Mouse (Mus musculus) neural tube, embryonic 11.5 days (tissue): ENCODE data around the gene Adamtsl4. TPM values are rescaled to one million over a fixed set of nuclear protein-coding genes. Genes with fewer than 3 reads are reported as not detected.

Source experiments
- ATAC-seq: fragments of 200-750 bp; cut with Nextera tagmentation; 2 replicates; pipeline ENCODE4 v1.8.0; 2017; ENCODE audit warnings: moderate number of reproducible peaks, mild to moderate bottlenecking, moderate TSS enrichment, moderate library complexity; ENCODE audit not compliant: insufficient read depth, low FRiP score, low TSS enrichment
- DNase-seq: peaks from one replicate; pipeline ENCODE4 v3.0.0-alpha.2; 2015; ENCODE audit warnings: low spot score
- H3K27ac ChIP-seq: fragments of 300-500 bp; sonication (generic); 2 replicates; pipeline ENCODE4 v1.5.1; 2014; ENCODE audit warnings: low read depth, mild to moderate bottlenecking, low read length
- H3K27me3 ChIP-seq: fragments of 300-500 bp; sonication (generic); 2 replicates; pipeline ENCODE4 v1.6.1; 2014; ENCODE audit warnings: mild to moderate bottlenecking, low read length, mixed read lengths; ENCODE audit not compliant: control insufficient read depth, insufficient read depth
- H3K36me3 ChIP-seq: fragments of 300-500 bp; sonication (generic); 2 replicates; pipeline ENCODE4 v1.6.1; 2014; ENCODE audit warnings: mild to moderate bottlenecking, low read length, moderate library complexity, mixed read lengths; ENCODE audit not compliant: control insufficient read depth, insufficient read depth
- H3K4me1 ChIP-seq: fragments of 300-500 bp; sonication (generic); 2 replicates; pipeline ENCODE4 v1.6.1; 2014; ENCODE audit warnings: low read length, mixed read lengths; ENCODE audit not compliant: control insufficient read depth, insufficient read depth
- H3K4me2 ChIP-seq: fragments of 300-500 bp; sonication (generic); 2 replicates; pipeline ENCODE4 v1.6.1; 2014; ENCODE audit warnings: low read depth, mild to moderate bottlenecking, moderate library complexity
- H3K4me3 ChIP-seq: fragments of 300-500 bp; sonication (generic); 2 replicates; pipeline ENCODE4 v1.5.1; 2014; ENCODE audit warnings: low read depth, low read length
- H3K9ac ChIP-seq: fragments of 300-500 bp; sonication (generic); 2 replicates; pipeline ENCODE4 v1.6.1; 2014; ENCODE audit warnings: mild to moderate bottlenecking, low read length
- H3K9me3 ChIP-seq: fragments of 300-500 bp; sonication (generic); 2 replicates; pipeline ENCODE4 v1.6.1; 2016; ENCODE audit warnings: low read length; ENCODE audit not compliant: control insufficient read depth
- WGBS: fragments of 180-500 bp; shearing (Covaris S2); extraction: QIAGEN DNeasy Blood & Tissue Kit; methylation state at CpG from one replicate; pipeline ENCODE4 v1.1.7; 2014; 5-methylcytosine and 5-hydroxymethylcytosine counted together
- polyA plus RNA-seq: library from polyadenylated mRNA; unstranded; fragments of >200 nt; fragmentation: Nextera tagmentation; extraction: Ambion mirVana; gene quantifications from 2 replicates; pipeline ENCODE4 v1.2.1, GENCODE M21; 2014

The Adamtsl4 gene
- polyA plus RNA-seq, 1 experiment from 2014 or later = 0.82 TPM

GRCm38 (mm10) chr3:95669309-95669665, 18.4 kb downstream of the Adamtsl4 start:
- no peak overlapping the region for H3K4me2 ChIP-seq
- H3K9me3 ChIP-seq = no peaks in the 10 kb centered on the region
- ATAC-seq (no peak), DNase-seq (no peak)
- 86% methylated on average over 3 of the region's 3 CpGs for WGBS
- H3K27me3 ChIP-seq = no peaks in the 10 kb centered on the region
- peaks cover 11% of the 10 kb centered on the region for H3K4me1 ChIP-seq
- H3K36me3 ChIP-seq = peaks cover 6% of the 10 kb centered on the region
- H3K4me3 ChIP-seq = no peak overlapping the region
- H3K9ac ChIP-seq = no peak overlapping the region
- H3K27ac ChIP-seq = no peak overlapping the region

- no peak overlapping the region for H3K27ac ChIP-seq
- no peak overlapping the region for H3K4me2 ChIP-seq
- no peaks in the 10 kb centered on the region for H3K9me3 ChIP-seq
- 91% methylated on average over 7 of the region's 7 CpGs for WGBS
- peaks cover 6% of the 10 kb centered on the region for H3K36me3 ChIP-seq
- H3K4me3 ChIP-seq = no peak overlapping the region
- peaks cover 9% of the 10 kb centered on the region for H3K4me1 ChIP-seq
- ATAC-seq = no peak
- no peaks in the 10 kb centered on the region for H3K27me3 ChIP-seq
- H3K9ac ChIP-seq = no peak overlapping the region
- DNase-seq = no peak
Observed at GRCm38 (mm10) chr3:95668589-95669308, 19.0 kb downstream of the Adamtsl4 start.

GRCm38 (mm10) chr3:95668026-95668425, 19.7 kb downstream of the Adamtsl4 start:
- Histone ChIP-seq H3K4me3 (no peak overlapping the region), H3K9ac (no peak overlapping the region), H3K36me3 (peaks cover 6% of the 10 kb centered on the region), H3K4me1 (peaks cover 7% of the 10 kb centered on the region), H3K4me2 (no peak overlapping the region), H3K27ac (peak overlapping the region; percentile 20; the same call in 1 of the 2 replicates), H3K9me3 (no peaks in the 10 kb centered on the region), H3K27me3 (no peaks in the 10 kb centered on the region)
- ATAC-seq = 0 out of 2 replicates have a peak, but pooled peaks have one; percentile 30
- WGBS = 48% methylated on average over 7 of the region's 7 CpGs
- DNase-seq = peak; percentile 41

- no peak for ATAC-seq
- 76% methylated on average over 4 of the region's 4 CpGs for WGBS
Observed at GRCm38 (mm10) chr3:95667521-95667920, 20.2 kb downstream of the Adamtsl4 start.

GRCm38 (mm10) chr3:95666124-95666844, 21.4 kb downstream of the Adamtsl4 start:
- ATAC-seq (no peak), DNase-seq (no peak)
- Histone ChIP-seq H3K4me3 (no peak overlapping the region), H3K9ac (no peak overlapping the region), H3K27me3 (no peaks in the 10 kb centered on the region), H3K27ac (no peak overlapping the region), H3K4me1 (peaks cover 13% of the 10 kb centered on the region), H3K4me2 (no peak overlapping the region), H3K9me3 (no peaks in the 10 kb centered on the region), H3K36me3 (peaks cover 6% of the 10 kb centered on the region)
- 61% methylated on average over 6 of the region's 6 CpGs for WGBS

More at GRCm38 (mm10) chr3:95667521-95667920, 20.2 kb downstream of the Adamtsl4 start:
- Histone ChIP-seq H3K27me3 (no peaks in the 10 kb centered on the region), H3K36me3 (peaks cover 6% of the 10 kb centered on the region), H3K4me3 (no peak overlapping the region), H3K4me1 (peaks cover 11% of the 10 kb centered on the region), H3K9me3 (no peaks in the 10 kb centered on the region), H3K9ac (no peak overlapping the region), H3K27ac (peak overlapping the region; percentile 20; the same call in 1 of the 2 replicates), H3K4me2 (no peak overlapping the region)
- DNase-seq = no peak

GRCm38 (mm10) chr3:95664940-95665352, 22.8 kb downstream of the Adamtsl4 start:
- Histone ChIP-seq H3K9me3 (no peaks in the 10 kb centered on the region), H3K36me3 (peaks cover 9% of the 10 kb centered on the region), H3K4me1 (peaks cover 23% of the 10 kb centered on the region), H3K4me3 (no peak overlapping the region), H3K27me3 (no peaks in the 10 kb centered on the region), H3K27ac (no peak overlapping the region), H3K4me2 (no peak overlapping the region), H3K9ac (no peak overlapping the region)
- 90% methylated on average over 4 of the region's 4 CpGs for whole genome bisulfite sequencing
- DNase-seq (no peak), ATAC-seq (no peak)

- H3K4me1 ChIP-seq = peaks cover 23% of the 10 kb centered on the region
- peaks cover 6% of the 10 kb centered on the region; the same call in 1 of the 2 replicates for H3K36me3 ChIP-seq
- ATAC-seq = no peak
- no peak overlapping the region for H3K4me3 ChIP-seq
- H3K27me3 ChIP-seq = no peaks in the 10 kb centered on the region
- no peaks in the 10 kb centered on the region for H3K9me3 ChIP-seq
- WGBS = 90% methylated on average over 3 of the region's 3 CpGs
- no peak overlapping the region for H3K4me2 ChIP-seq
- H3K27ac ChIP-seq = no peak overlapping the region
- DNase-seq = no peak
- H3K9ac ChIP-seq = no peak overlapping the region
Observed at GRCm38 (mm10) chr3:95663969-95664608, 23.6 kb downstream of the Adamtsl4 start.

GRCm38 (mm10) chr3:95663486-95663885, 24.2 kb downstream of the Adamtsl4 start:
- Histone ChIP-seq H3K4me2 (no peak overlapping the region), H3K4me3 (no peak overlapping the region), H3K4me1 (peaks cover 23% of the 10 kb centered on the region), H3K9ac (no peak overlapping the region), H3K9me3 (no peaks in the 10 kb centered on the region), H3K36me3 (peaks cover 6% of the 10 kb centered on the region; the same call in 1 of the 2 replicates), H3K27me3 (no peaks in the 10 kb centered on the region), H3K27ac (no peak overlapping the region)
- ATAC-seq = no peak
- no peak for DNase-seq
- 93% methylated on average over 2 of the region's 2 CpGs for WGBS
